Mouse (Mus musculus) hindbrain, embryonic 14.5 days (tissue): ENCODE measurements around the gene Zfp385a. TPM values are rescaled to one million over a fixed set of nuclear protein-coding genes. Genes with fewer than 3 reads are reported as not detected.

ENCODE experiments used
- ATAC-seq: fragments of 200-750 bp; cut with Nextera tagmentation; 2 replicates; pipeline ENCODE4 v1.8.0; 2017; ENCODE audit warnings: moderate number of reproducible peaks, mild to moderate bottlenecking, moderate TSS enrichment, moderate library complexity; ENCODE audit not compliant: low FRiP score
- DNase-seq: peaks from one replicate; pipeline ENCODE4 v3.0.0-alpha.2; 2015; ENCODE audit warnings: low spot score
- H3K27ac ChIP-seq: fragments of 300-500 bp; sonication (generic); 2 replicates; pipeline ENCODE4 v1.5.1; 2014; ENCODE audit warnings: mild to moderate bottlenecking, moderate library complexity
- H3K27me3 ChIP-seq: fragments of 300-500 bp; sonication (generic); 2 replicates; pipeline ENCODE4 v1.6.1; 2014; ENCODE audit warnings: mild to moderate bottlenecking, low read length, mixed read lengths; ENCODE audit not compliant: control insufficient read depth, insufficient read depth
- H3K36me3 ChIP-seq: fragments of 300-500 bp; sonication (generic); replicated peaks from 2 replicates; pipeline ENCODE4 v1.6.1; 2014; ENCODE audit not compliant: control insufficient read depth, insufficient read depth
- H3K4me1 ChIP-seq: fragments of 300-500 bp; sonication (generic); replicated peaks from 2 replicates; pipeline ENCODE4 v1.6.1; 2014; ENCODE audit warnings: antibody characterized with exemption, low read length, mixed read lengths; ENCODE audit not compliant: control insufficient read depth, insufficient read depth
- H3K4me2 ChIP-seq: fragments of 300-500 bp; sonication (generic); replicated peaks from 2 replicates; pipeline ENCODE4 v1.6.1; 2014; ENCODE audit warnings: mild to moderate bottlenecking, moderate library complexity
- H3K4me3 ChIP-seq: fragments of 300-500 bp; sonication (generic); replicated peaks from 2 replicates; pipeline ENCODE4 v1.5.1; 2014; ENCODE audit warnings: mild to moderate bottlenecking, low read length
- H3K9ac ChIP-seq: fragments of 300-500 bp; sonication (generic); 2 replicates; pipeline ENCODE4 v1.6.1; 2014
- H3K9me3 ChIP-seq: fragments of 300-500 bp; sonication (generic); 2 replicates; pipeline ENCODE4 v1.6.1; 2016; ENCODE audit warnings: low read length; ENCODE audit not compliant: control insufficient read depth
- WGBS: fragments of 180-500 bp; shearing (Covaris S2); extraction: QIAGEN DNeasy Blood & Tissue Kit; methylation state at CpG from one replicate; pipeline ENCODE4 v1.1.7; 2014; 5-methylcytosine and 5-hydroxymethylcytosine counted together
- polyA plus RNA-seq: library from polyadenylated mRNA; unstranded; fragments of >200 nt; fragmentation: Nextera tagmentation; extraction: Ambion mirVana; gene quantifications from 2 replicates; pipeline ENCODE4 v1.2.1, GENCODE M21; 2014

Gene Zfp385a
- polyA plus RNA-seq, 1 experiment from 2014 or later: 25.7 TPM

- no peak overlapping the region for H3K4me2 ChIP-seq
- ATAC-seq: no peak
- no peak overlapping the region for H3K27ac ChIP-seq
- no peak overlapping the region for H3K4me3 ChIP-seq
- H3K9ac ChIP-seq: no peak overlapping the region
- DNase-seq: no peak
- H3K9me3 ChIP-seq: no peaks in the 10 kb centered on the region
- H3K4me1 ChIP-seq: peaks cover 9% of the 10 kb centered on the region; the same call in 1 of the 2 replicates
- peaks cover 41% of the 10 kb centered on the region for H3K36me3 ChIP-seq
- 80% methylated on average over 10 of the region's 10 CpGs for WGBS
- no peaks in the 10 kb centered on the region for H3K27me3 ChIP-seq
Observed at GRCm38 (mm10) chr15:103315979-103316776, 23.7 kb downstream of the Zfp385a start.

- WGBS: 2% methylated on average over 18 of the region's 18 CpGs
- ATAC-seq: peak; percentile 72; the same call in 1 of the 2 replicates
- H3K9me3 ChIP-seq: no peaks in the 10 kb centered on the region
Observed at GRCm38 (mm10) chr15:103315011-103315502, 24.8 kb downstream of the Zfp385a start.

GRCm38 (mm10) chr15:103314181-103314580 lies 25.7 kb downstream of the Zfp385a start:
- Histone ChIP-seq H3K36me3 (peaks cover 40% of the 10 kb centered on the region), H3K27ac (no peak overlapping the region), H3K9ac (peak overlapping the region; percentile 39; the same call in 1 of the 2 replicates), H3K4me1 (peaks cover 7% of the 10 kb centered on the region; the same call in 1 of the 2 replicates), H3K4me3 (no peak overlapping the region), H3K27me3 (no peaks in the 10 kb centered on the region), H3K4me2 (peak overlapping the region; percentile 40), H3K9me3 (no peaks in the 10 kb centered on the region)
- DNase-seq: no peak
- 28% methylated on average over 21 of the region's 22 CpGs for WGBS
- 0 out of 2 replicates have a peak, but pooled peaks have one; percentile 2 for ATAC-seq

More at GRCm38 (mm10) chr15:103315011-103315502, 24.8 kb downstream of the Zfp385a start:
- Histone ChIP-seq H3K36me3 (peaks cover 41% of the 10 kb centered on the region), H3K9ac (0 out of 2 replicates have a peak overlapping the region, but pooled peaks have one; percentile 29), H3K4me2 (peak overlapping the region; percentile 40), H3K27me3 (no peaks in the 10 kb centered on the region), H3K27ac (no peak overlapping the region), H3K4me1 (peaks cover 7% of the 10 kb centered on the region; the same call in 1 of the 2 replicates), H3K4me3 (peak overlapping the region; percentile 11; the same call in 1 of the 2 replicates)
- DNase-seq: peak; percentile 77

GRCm38 (mm10) chr15:103313495-103314095 lies 26.3 kb downstream of the Zfp385a start:
- H3K9me3 ChIP-seq: no peaks in the 10 kb centered on the region
- H3K4me1 ChIP-seq: peaks cover 12% of the 10 kb centered on the region
- peak; percentile 89 for DNase-seq
- WGBS: 10% methylated on average over 18 of the region's 18 CpGs
- H3K27me3 ChIP-seq: no peaks in the 10 kb centered on the region
- H3K4me2 ChIP-seq: no peak overlapping the region
- H3K27ac ChIP-seq: peak overlapping the region; percentile 27; the same call in 1 of the 2 replicates
- H3K36me3 ChIP-seq: peaks cover 35% of the 10 kb centered on the region
- 0 out of 2 replicates have a peak, but pooled peaks have one; percentile 3 for ATAC-seq
- no peak overlapping the region for H3K4me3 ChIP-seq
- H3K9ac ChIP-seq: 0 out of 2 replicates have a peak overlapping the region, but pooled peaks have one; percentile 39

- 84% methylated on average over 6 of the region's 6 CpGs for WGBS
- no peak within 1 kb of the TSS for H3K4me2 ChIP-seq
- no peak within 1 kb of the TSS for H3K9ac ChIP-seq
- H3K36me3 ChIP-seq: peaks cover 4% of the 10 kb centered on the region; the same call in 1 of the 2 replicates
- H3K9me3 ChIP-seq: no peaks in the 10 kb centered on the region
- H3K27ac ChIP-seq: no peak within 1 kb of the TSS
- no peak for DNase-seq
- H3K4me3 ChIP-seq: no peak within 1 kb of the TSS
- no peaks in the 10 kb centered on the region for H3K27me3 ChIP-seq
- ATAC-seq: no peak
- peaks cover 27% of the 10 kb centered on the region for H3K4me1 ChIP-seq
Observed at GRCm38 (mm10) chr15:103310365-103310910, 29.5 kb downstream of the Zfp385a start, which contains the start of gene Gpr84. Gpr84 (minus strand) TSS chr15:103310612.

GRCm38 (mm10) chr15:103308876-103309580 lies 30.9 kb downstream of the Zfp385a start:
- WGBS: 61% methylated on average over 26 of the region's 26 CpGs
- no peaks in the 10 kb centered on the region for H3K9me3 ChIP-seq
- H3K36me3 ChIP-seq: no peaks in the 10 kb centered on the region
- no peak overlapping the region for H3K27ac ChIP-seq
- H3K9ac ChIP-seq: peak overlapping the region; percentile 45; the same call in 1 of the 2 replicates
- ATAC-seq (no peak), DNase-seq (no peak)
- no peak overlapping the region for H3K4me3 ChIP-seq
- no peaks in the 10 kb centered on the region for H3K27me3 ChIP-seq
- H3K4me1 ChIP-seq: peaks cover 28% of the 10 kb centered on the region
- peak overlapping the region; percentile 6; the same call in 1 of the 2 replicates for H3K4me2 ChIP-seq

- no peak for DNase-seq
- Histone ChIP-seq H3K4me3 (no peak overlapping the region), H3K9ac (peak overlapping the region; percentile 45; the same call in 1 of the 2 replicates), H3K4me1 (peaks cover 36% of the 10 kb centered on the region), H3K27ac (no peak overlapping the region), H3K27me3 (no peaks in the 10 kb centered on the region), H3K36me3 (no peaks in the 10 kb centered on the region), H3K9me3 (no peaks in the 10 kb centered on the region), H3K4me2 (peak overlapping the region; percentile 6; the same call in 1 of the 2 replicates)
- ATAC-seq: no peak
- WGBS: 44% methylated on average over 28 of the region's 28 CpGs
Observed at GRCm38 (mm10) chr15:103308056-103308875, 31.6 kb downstream of the Zfp385a start.

GRCm38 (mm10) chr15:103307125-103307524 lies 32.8 kb downstream of the Zfp385a start:
- Histone ChIP-seq H3K36me3 (no peaks in the 10 kb centered on the region), H3K27me3 (no peaks in the 10 kb centered on the region), H3K4me3 (no peak overlapping the region), H3K4me1 (peaks cover 47% of the 10 kb centered on the region), H3K27ac (peak overlapping the region; percentile 98), H3K4me2 (no peak overlapping the region), H3K9ac (no peak overlapping the region), H3K9me3 (no peaks in the 10 kb centered on the region)
- DNase-seq (peak; percentile 97), ATAC-seq (peak; percentile 12; the same call in 1 of the 2 replicates)
- 1% methylated on average over 7 of the region's 7 CpGs for WGBS
